Mouse (Mus musculus) R1 (cell line): ENCODE results near the gene Rrp9.

Experiments
- DNase-seq: peaks from one replicate; pipeline ENCODE4 v3.0.0-alpha.2; 2018; ENCODE audit warnings: low read depth, low spot score

Gene Rrp9

GRCm38 (mm10) chr9:106513566-106513965, 37.8 kb downstream of the Rrp9 start:
- DNase-seq = no peak

- no peak for DNase-seq
Observed at GRCm38 (mm10) chr9:106514273-106514672, 38.5 kb downstream of the Rrp9 start, which contains the start of gene Iqcf5. Gene Iqcf5 (plus strand): TSS chr9:106514573.

GRCm38 (mm10) chr9:106519433-106519832, 43.7 kb downstream of the Rrp9 start:
- DNase-seq = no peak

- no peak for DNase-seq
Observed at GRCm38 (mm10) chr9:106519909-106520308, 44.1 kb downstream of the Rrp9 start.

GRCm38 (mm10) chr9:106531833-106532232, 56.1 kb downstream of the Rrp9 start:
- DNase-seq = peak; percentile 78

- DNase-seq = peak; percentile 70
Observed at GRCm38 (mm10) chr9:106534296-106534695, 58.5 kb downstream of the Rrp9 start.

- DNase-seq = no peak
Observed at GRCm38 (mm10) chr9:106534975-106535374, 59.2 kb downstream of the Rrp9 start.
